Mouse (Mus musculus) fibroblast of lung, adult 2 months (primary cell): ENCODE data around the gene Trim65.
A peak's percentile ranks its signal among the peaks of the same experiment; 100 is the strongest.

Experiments
- DNase-seq: peaks from one replicate; pipeline ENCODE4 v3.0.0-alpha.2; 2011; ENCODE audit warnings: low read depth

The Trim65 gene

GRCm38 (mm10) chr11:116088741-116089394, 42.1 kb downstream of the Trim65 start:
- DNase-seq, result no peak

GRCm38 (mm10) chr11:116088188-116088587, 42.7 kb downstream of the Trim65 start:
- DNase-seq, result no peak

- DNase-seq, result no peak
These were observed 43.5 kb downstream of the Trim65 start for GRCm38 (mm10) chr11:116087194-116088130.

- DNase-seq, result peak; percentile 100
These were observed 44.4 kb downstream of the Trim65 start, which contains the start of gene Wbp2 for GRCm38 (mm10) chr11:116086258-116087193. Wbp2 (minus strand) TSS chr11:116086995.

- no peak for DNase-seq
These were observed 46.8 kb downstream of the Trim65 start for GRCm38 (mm10) chr11:116084166-116084565.

GRCm38 (mm10) chr11:116083096-116083672, 47.7 kb downstream of the Trim65 start:
- DNase-seq, result no peak

- DNase-seq, result no peak
These were observed 49.8 kb downstream of the Trim65 start for GRCm38 (mm10) chr11:116081081-116081480.

GRCm38 (mm10) chr11:116079511-116079910, 51.4 kb downstream of the Trim65 start:
- peak; percentile 81 for DNase-seq

GRCm38 (mm10) chr11:116078676-116079320, 52.1 kb downstream of the Trim65 start:
- no peak for DNase-seq

GRCm38 (mm10) chr11:116078221-116078620, 52.7 kb downstream of the Trim65 start:
- DNase-seq, result no peak

- no peak for DNase-seq
These were observed 53.3 kb downstream of the Trim65 start, which contains the start of gene Unc13d for GRCm38 (mm10) chr11:116077446-116078204. Unc13d (minus strand) TSS chr11:116077961.

- no peak for DNase-seq
These were observed 54.1 kb downstream of the Trim65 start for GRCm38 (mm10) chr11:116076836-116077235.

GRCm38 (mm10) chr11:116076266-116076540, 54.7 kb downstream of the Trim65 start:
- DNase-seq, result no peak

- no peak for DNase-seq
These were observed 55.2 kb downstream of the Trim65 start for GRCm38 (mm10) chr11:116075539-116076265.

- DNase-seq, result no peak
These were observed 56.4 kb downstream of the Trim65 start for GRCm38 (mm10) chr11:116074436-116074991.

GRCm38 (mm10) chr11:116072608-116073007, 58.3 kb downstream of the Trim65 start:
- DNase-seq, result no peak
